Mouse (Mus musculus): Measurements from ENCODE around the gene Mrpl9. TPM values are rescaled to one million over a fixed set of nuclear protein-coding genes. Genes with fewer than 3 reads are reported as not detected.

The Mrpl9 gene
- total RNA-seq, 2 experiments from 2014 or later = 75.0 to 75.3 TPM

Other genes with a start within 250 kb of the Mrpl9 start
- gene Gm5286, start 246.6 kb upstream of the Mrpl9 start, total RNA-seq (2021) = not detected
- not detected for gene Gm4778, start 179.3 kb upstream of the Mrpl9 start, total RNA-seq (2021)
- 1 to 10 TPM; 9.0 to 9.8 TPM for gene Them4, start 133.2 kb upstream of the Mrpl9 start, total RNA-seq (2021)
- not detected for gene Them5, start 101.2 kb upstream of the Mrpl9 start, total RNA-seq (2021)
- under 1 TPM; 0.62 to 0.67 TPM for gene C2cd4d, start 80.9 kb upstream of the Mrpl9 start, total RNA-seq (2021)
- gene Rorc, start 70.5 kb upstream of the Mrpl9 start, total RNA-seq (2021) = 10 to 100 TPM; 17.7 to 18.9 TPM
- 1 to 10 TPM in 1 of 2 experiments, under 1 TPM in 1; 0.78 to 1.3 TPM for gene Lingo4, start 44.8 kb upstream of the Mrpl9 start, total RNA-seq (2021)
- 10 to 100 TPM; 10.5 to 15.1 TPM for gene Tdrkh, start 30.0 kb upstream of the Mrpl9 start, total RNA-seq (2021)
- gene Oaz3, start 597 bp downstream of the Mrpl9 start, total RNA-seq (2021) = not detected
- gene Celf3, start 35.0 kb downstream of the Mrpl9 start, total RNA-seq (2021) = 10 to 100 TPM; 50.3 to 56.4 TPM
- 1 to 10 TPM; 7.1 to 7.4 TPM for gene Riiad1, start 37.0 kb downstream of the Mrpl9 start, total RNA-seq (2021)
- gene Snx27, start 139.4 kb downstream of the Mrpl9 start, total RNA-seq (2021) = 10 to 100 TPM; 39.0 to 40.4 TPM
- not detected for gene Gm10972, start 199.8 kb downstream of the Mrpl9 start, total RNA-seq (2021)
- gene Tuft1, start 215.6 kb downstream of the Mrpl9 start, total RNA-seq (2021) = 10 to 100 TPM; 13.7 to 15.4 TPM